Mouse (Mus musculus): Measurements from ENCODE around the gene Atad1. TPM values are rescaled to one million over a fixed set of nuclear protein-coding genes. Genes with fewer than 3 reads are reported as not detected.

The Atad1 gene
- 73.5 and 82.3 TPM in 2 replicates for polyA plus RNA-seq (2012; rRNA removed)

DNA sequence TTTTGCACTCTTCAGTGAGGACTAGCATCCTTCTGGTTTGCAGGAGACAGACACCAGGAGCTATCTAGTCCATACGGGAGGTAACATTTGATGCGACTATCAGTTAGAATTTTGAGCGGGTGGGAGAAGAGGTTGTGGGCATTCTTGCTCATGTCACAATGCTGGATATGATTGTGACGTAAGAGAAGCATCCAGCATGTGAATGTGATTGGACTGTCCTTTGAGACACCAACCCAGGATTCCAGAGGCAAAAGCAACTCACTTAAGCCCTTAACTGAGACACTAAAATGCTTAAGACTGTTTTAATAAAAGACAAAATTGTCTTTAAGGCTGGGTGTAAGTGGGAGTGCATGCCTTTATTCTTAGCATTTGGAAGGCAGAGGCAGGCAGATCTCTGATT lies at the start of gene Atad1:
Gene Atad1, minus strand, starts transcription at position 101 of the 400 bp plus-strand sequence.

DNA sequence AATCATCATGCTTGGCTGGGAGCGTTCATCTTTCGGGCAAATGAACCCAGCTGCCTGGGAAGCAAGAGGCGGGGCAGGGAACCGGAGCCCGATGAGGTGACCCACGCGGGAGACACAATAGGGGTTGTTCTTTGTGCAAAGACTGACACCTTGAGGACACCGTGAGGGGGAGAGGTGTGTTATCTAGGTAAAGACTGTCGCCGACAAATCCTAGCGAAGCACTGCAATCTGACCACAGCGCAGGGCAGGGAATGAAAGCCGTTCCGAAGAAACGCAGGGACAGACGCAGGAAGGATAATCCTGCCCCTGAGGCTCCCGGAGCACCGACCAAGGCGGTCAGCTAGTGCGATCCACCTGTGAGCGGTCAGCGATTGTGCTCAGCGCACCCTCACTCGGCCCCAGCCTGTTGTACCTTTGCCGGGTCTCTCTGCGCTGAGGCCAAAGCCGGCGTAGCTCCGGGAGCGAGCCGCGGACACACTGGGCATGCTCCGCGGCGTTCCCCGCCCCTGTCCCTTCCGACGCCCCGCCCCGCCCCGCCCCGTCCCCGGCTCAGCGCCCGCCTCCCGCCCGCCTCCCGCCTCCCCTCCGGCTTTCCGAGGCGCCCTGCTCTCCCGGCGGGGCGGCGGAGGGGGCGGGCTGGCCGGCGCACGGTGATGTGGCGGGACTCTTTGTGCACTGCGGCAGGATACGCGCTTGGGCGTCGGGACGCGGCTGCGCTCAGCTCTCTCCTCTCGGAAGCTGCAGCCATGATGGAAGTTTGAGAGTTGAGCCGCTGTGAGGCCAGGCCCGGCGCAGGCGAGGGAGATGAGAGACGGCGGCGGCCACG lies 17.5 kb upstream of the Atad1 start, which contains the start of gene Pten:
Gene Pten, plus strand, starts transcription at position 598 of the 826 bp plus-strand sequence.

Other genes with a start within 250 kb of the Atad1 start
- gene Papss2, start 144.0 kb downstream of the Atad1 start, polyA plus RNA-seq (2012; rRNA removed) = 1.4 and 1.6 TPM in 2 replicates
- gene Pten, start 17.7 kb upstream of the Atad1 start, polyA plus RNA-seq (2012; rRNA removed) = 36.3 and 37.4 TPM in 2 replicates

All from central nervous system, embryonic 18 days (tissue).